Mouse (Mus musculus) forelimb bud, embryonic 11.5 days (tissue): ENCODE results near the gene Dnmt1.
"Not testable (repeated sequence)": the region's sequence is repeated elsewhere in the genome, so short reads cannot be mapped to it uniquely, and the experiment has no call there.

Experiments used
- DNase-seq: peaks from one replicate; pipeline ENCODE4 v3.0.0-alpha.2; 2012; ENCODE audit warnings: low read depth, low spot score

The Dnmt1 gene

GRCm38 (mm10) chr9:20959430-20959938 is at the start of gene Dnmt1:
Gene Dnmt1, minus strand, starts transcription at chr9:20959888.
- DNase-seq = no peak

- no peak for DNase-seq
These were observed 48.3 kb upstream of the Dnmt1 start for GRCm38 (mm10) chr9:21008007-21008406.

GRCm38 (mm10) chr9:21007313-21007952 is 47.7 kb upstream of the Dnmt1 start:
- DNase-seq = no peak

GRCm38 (mm10) chr9:21002627-21003551 is 43.2 kb upstream of the Dnmt1 start, which contains the start of gene Mrpl4:
Gene Mrpl4, plus strand, starts transcription at chr9:21002738.
- peak; percentile 90 for DNase-seq

GRCm38 (mm10) chr9:21002270-21002626 is 42.6 kb upstream of the Dnmt1 start:
- DNase-seq = no peak

GRCm38 (mm10) chr9:21001651-21002200 is 42.0 kb upstream of the Dnmt1 start:
- no peak for DNase-seq

DNA sequence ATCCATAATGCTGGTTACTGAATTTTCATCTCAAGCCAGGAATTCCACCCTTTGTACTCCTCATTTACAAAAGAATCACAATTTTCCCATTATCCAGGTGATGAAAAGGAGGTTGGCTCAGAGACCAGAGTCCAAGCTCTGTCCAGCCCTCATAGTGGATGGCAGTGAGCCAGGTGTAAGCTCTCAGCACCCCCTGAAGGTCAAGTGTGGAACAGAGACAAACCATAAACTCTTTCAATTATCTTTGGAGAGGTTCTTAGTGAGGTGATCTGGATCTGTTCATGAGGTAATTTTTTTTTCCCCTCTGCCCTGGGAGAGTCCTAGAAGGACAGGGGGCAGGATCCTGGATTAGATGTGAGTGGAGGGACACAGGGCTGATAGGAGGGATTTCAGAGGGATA is 41.1 kb upstream of the Dnmt1 start:
- DNase-seq = no peak

DNA sequence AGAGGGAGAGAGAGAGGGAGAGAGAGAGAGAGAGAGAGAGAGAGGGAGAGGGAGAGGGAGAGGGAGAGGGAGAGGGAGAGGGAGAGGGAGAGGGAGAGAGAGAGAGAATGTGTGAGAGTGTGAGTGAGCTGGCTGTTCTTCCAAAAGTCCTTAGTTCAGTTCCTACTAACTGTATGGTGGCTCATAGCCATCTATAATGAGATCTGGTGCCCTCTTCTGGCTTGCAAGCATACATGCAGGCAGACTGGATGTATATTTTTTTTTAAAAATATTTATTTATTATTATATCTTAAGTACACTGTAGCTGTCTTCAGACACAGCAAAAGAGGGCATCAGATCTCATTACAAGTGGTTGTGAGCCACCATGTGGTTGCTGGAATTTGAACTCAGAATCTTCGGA is 38.6 kb upstream of the Dnmt1 start:
- not testable (repeated sequence) for DNase-seq

DNA sequence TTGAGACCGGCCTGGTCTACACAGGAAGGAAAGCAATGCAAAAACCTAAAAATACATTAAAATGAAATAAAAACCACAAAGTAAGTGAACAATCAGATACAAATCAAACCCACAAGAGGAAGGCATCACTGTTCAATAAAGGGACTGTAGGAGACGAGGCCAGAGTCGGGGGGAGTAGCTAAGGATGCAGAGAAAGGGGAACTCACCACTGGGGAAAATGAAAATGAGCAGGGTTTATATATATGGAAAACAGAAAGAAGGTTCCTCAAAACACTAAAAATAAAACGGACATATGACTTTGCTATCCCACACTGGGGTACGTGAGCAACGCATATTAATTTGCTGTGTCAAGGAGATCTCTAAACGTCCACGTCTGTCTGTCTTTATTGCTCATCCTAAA is 37.4 kb upstream of the Dnmt1 start:
- no peak for DNase-seq

DNA sequence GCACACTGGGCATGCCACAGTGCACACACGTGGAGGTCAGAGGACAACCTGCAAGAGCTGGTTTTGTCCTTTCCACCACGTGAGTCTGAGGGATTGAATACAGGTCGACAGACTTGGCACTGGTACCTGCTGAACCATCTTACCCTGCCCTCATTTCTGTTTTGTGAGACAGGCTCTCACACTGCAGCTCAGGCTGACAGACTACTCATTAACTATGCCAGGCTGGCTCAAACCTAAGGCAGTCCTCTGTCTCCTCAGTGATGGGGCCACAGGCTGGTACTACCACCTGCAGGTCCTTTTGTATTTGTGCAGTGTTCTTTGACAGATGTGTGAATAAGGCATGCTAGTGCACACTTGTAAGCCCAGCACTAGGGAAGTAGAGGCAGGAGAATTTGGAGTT is 35.4 kb upstream of the Dnmt1 start:
- no peak for DNase-seq

DNA sequence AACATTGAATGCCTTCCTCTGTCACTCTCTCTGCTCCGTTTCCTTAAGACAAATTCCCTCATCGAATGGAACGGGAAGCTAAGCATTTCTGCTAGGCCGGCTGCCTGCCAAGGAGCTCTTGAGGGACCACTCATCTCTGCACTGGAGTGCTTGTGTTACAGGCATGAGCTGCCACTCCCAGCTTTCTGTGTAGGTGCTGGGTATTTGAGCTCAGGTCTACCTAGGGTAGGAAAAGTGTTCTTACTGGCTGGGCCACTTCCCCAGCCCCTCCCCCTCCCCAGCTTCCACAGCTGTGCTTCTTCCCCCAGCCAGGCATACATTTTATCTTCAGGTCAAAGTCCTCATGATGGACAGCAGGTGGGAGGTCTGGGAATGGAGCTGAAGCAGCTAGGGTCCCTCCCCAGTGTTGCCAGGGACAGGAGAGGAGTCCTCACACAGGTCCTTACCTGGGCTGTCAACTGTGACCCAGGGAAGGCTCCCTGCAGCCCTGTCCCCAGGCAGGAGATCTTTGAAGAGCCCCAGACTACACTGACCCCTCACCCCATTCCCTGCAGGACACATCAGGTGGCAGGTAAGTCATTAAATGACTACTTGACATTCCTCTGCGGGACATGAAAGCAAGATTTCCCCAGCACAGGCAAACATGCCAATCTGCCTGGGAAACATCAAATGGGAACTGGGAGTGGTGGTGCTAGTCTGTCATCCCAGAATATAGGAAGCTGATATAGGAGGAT is 33.6 kb upstream of the Dnmt1 start:
- DNase-seq = no peak

- no peak for DNase-seq
These were observed 31.9 kb upstream of the Dnmt1 start for GRCm38 (mm10) chr9:20991587-20991986.

DNA sequence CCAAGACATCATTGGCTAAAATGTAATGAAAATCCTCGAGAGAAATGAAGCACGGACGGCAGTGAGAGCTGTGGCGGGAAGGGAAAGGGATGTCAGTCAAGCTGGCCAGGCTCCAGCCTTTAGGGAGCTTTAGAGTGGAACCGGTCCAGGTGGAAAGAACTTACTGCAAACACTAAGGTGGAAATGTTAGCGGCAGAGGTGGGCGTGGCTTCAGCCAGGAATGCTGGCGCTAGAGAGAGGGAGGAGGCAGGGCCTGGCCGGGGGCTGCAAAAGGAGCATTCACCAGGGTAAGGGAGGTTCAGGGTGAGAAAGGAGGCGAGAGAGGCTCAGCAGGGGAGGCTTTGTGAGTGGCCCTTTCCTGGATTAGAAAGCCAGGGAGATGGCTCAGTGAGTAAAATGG is 31.2 kb upstream of the Dnmt1 start:
- peak; percentile 41 for DNase-seq

GRCm38 (mm10) chr9:20987953-20988352 is 28.3 kb upstream of the Dnmt1 start:
- no peak for DNase-seq

- no peak for DNase-seq
These were observed 27.4 kb upstream of the Dnmt1 start for GRCm38 (mm10) chr9:20986952-20987686.

DNA sequence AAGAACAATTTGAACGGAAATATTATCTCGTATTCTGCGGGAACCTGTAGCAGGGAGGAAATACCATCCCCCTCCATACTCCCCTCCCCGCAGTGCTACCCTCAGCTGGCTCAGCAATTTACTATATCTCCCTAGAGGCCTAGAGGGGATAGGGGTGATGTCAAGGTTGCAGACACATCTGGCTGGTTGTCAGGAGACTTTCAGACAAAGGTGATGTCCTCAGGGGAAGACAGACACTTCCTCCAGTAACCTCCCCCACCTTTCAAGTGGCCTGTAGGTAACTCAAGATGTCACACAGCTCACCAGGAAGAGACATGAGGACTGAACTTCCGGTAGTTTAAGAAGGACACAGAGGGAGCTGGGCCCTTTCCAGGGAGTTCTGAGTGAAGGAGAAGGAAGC is 23.5 kb upstream of the Dnmt1 start:
- no peak for DNase-seq

DNA sequence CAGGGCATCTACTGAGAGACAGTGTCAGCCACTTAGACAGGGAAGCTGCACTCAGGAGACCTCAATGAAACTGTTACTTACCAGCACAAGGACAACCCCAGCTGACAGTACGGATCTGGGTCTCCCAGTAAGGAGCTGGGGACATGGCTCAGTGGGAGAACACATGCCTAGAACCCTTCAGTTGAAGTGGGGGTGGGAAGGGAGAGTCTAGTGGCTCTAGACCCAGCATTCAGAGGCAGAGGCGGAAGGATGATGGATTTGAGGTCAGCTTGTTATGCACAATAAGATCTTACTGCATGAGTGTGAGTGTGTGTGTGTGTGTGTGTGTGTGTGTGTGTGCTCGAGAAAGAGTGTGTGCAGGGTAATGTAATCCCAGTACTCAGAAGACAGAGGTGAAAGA is 22.5 kb upstream of the Dnmt1 start:
- no peak for DNase-seq

- DNase-seq = no peak
These were observed 20.1 kb upstream of the Dnmt1 start for GRCm38 (mm10) chr9:20979769-20980168.

DNA sequence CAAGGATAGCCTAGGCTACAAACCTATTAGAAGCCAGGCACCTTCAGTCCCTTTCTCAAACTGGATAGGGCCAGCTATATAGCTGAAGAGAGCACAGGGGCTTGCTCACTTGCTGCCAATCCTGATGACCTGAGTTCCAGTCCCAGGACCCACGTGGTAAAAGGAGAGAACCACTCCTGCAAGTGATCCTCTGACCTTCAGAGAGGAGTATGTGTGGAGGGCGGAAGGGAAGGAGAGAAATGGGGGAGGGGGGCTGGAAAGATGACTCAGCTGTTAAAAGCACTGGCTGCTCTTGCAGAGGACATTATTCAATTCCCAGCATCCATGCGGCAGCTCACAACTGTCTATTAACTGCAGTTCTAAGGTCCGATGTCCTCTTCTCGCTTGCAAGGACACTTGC is 19.5 kb upstream of the Dnmt1 start:
- DNase-seq = no peak

GRCm38 (mm10) chr9:20978409-20979095 is 18.9 kb upstream of the Dnmt1 start:
- no peak for DNase-seq
